In the genomic region with DNA sequence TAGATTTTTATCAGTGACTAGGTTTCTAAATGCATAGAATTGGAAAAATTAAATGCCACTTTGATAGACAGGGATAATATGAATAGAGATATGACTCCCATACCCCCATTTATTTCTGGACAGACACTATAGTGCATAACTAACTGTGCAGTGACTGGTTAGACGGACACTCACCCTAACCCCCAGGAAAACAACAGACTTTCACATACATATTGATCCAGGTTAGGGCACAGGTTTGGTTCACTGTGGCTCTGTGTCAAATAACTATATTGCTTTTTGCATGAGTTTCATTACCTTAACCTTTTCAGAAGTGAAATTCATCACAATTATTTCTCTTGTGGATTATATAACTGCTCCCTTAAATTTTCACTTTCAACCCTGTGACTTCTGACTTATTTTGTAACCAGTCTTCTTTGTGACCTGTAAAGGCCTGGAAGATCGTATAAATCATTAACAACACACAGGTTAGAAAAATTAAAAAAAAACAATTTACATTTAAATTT, we compare ENCODE assay signal across 13 mouse cellular contexts.
DNase-seq lines count a peak whose midpoint lies in the region; ATAC-seq and TF ChIP-seq lines count a peak whose summit lies in the region.
"Had no signal": no experiment of that assay in that cellular context is flagged by ENCODE, and none has a peak within 500 bp of the region (broad histone marks: within the 10 kb centered on the region; RNA-seq: fewer than 3 reads in every experiment).

No protein-coding gene starts in this region.

- no peak for ATAC-seq in hindbrain, embryonic 11.5 days (ENCODE audit: low FRiP score)
- ATAC-seq in midbrain, embryonic 14.5 days (ENCODE audit: low FRiP score, low TSS enrichment), result no peak

- DNase-seq in brain, embryonic 14.5 days (ENCODE audit: low read depth), result peak; percentile 60
- no peak for DNase-seq in embryonic facial prominence, embryonic 10.5 days (ENCODE audit: low spot score)
- no peak for DNase-seq in hindbrain, embryonic 11.5 days (ENCODE audit: low spot score)
- DNase-seq in midbrain, embryonic 14.5 days, result peak; percentile 68
- DNase-seq in layer of hippocampus, postnatal 10 days (ENCODE audit: low spot score in 2 of 2), result no peak
- no peak for DNase-seq in urinary bladder, postnatal 36 days (ENCODE audit: low spot score in 2 of 2)
- no peak for DNase-seq in c-Kit-positive CD71-positive TER-119-positive erythroid progenitor cells, embryonic 14.5 days (ENCODE audit: low spot score)
- DNase-seq: adrenal gland, adult 2 months; gastrocnemius, postnatal 25 days; kidney, postnatal 14 days; thymus, postnatal 4 days had no signal

- no peak overlapping the region for H3K27ac ChIP-seq in embryonic facial prominence, embryonic 10.5 days (replicated peaks)
- peak overlapping the region; percentile 94 for H3K27ac ChIP-seq in hindbrain, embryonic 11.5 days (ENCODE audit: low read depth, low read length)
- peak overlapping the region; percentile 100 for H3K27ac ChIP-seq in midbrain, embryonic 14.5 days (replicated peaks; ENCODE audit: low read depth, low read length)
- H3K27ac ChIP-seq: lung, embryonic 15.5 days had no signal

- H3K4me3 ChIP-seq in embryonic facial prominence, embryonic 10.5 days, result peak overlapping the region; percentile 55
- peak overlapping the region; percentile 70 for H3K4me3 ChIP-seq in hindbrain, embryonic 11.5 days (ENCODE audit: low read depth, low read length)
- H3K4me3 ChIP-seq in midbrain, embryonic 14.5 days (replicated peaks; ENCODE audit: low read depth, low read length), result peak overlapping the region; percentile 94
- H3K4me3 ChIP-seq: lung, embryonic 15.5 days had no signal

- no peak for TF ChIP-seq CTCF in brain, embryonic 14.5 days (IDR thresholded peaks at IDR 0.05; ENCODE audit: borderline replicate concordance, extremely low read depth, insufficient read depth, insufficient read length)

- TF ChIP-seq POLR2A in brain, embryonic 14.5 days (IDR thresholded peaks at IDR 0.05; ENCODE audit: borderline replicate concordance, extremely low read depth, insufficient read depth, insufficient read length, poor library complexity, severe bottlenecking), result no peak

- H3K9me3 ChIP-seq in embryonic facial prominence, embryonic 10.5 days, result no peaks in the 10 kb centered on the region
- H3K9me3 ChIP-seq in hindbrain, embryonic 11.5 days (ENCODE audit: control insufficient read depth, low read length), result no peaks in the 10 kb centered on the region
- H3K9me3 ChIP-seq in midbrain, embryonic 14.5 days (ENCODE audit: control insufficient read depth, low read length), result no peaks in the 10 kb centered on the region
- H3K9me3 ChIP-seq: lung, embryonic 15.5 days had no signal

- no peaks in the 10 kb centered on the region for H3K36me3 ChIP-seq in embryonic facial prominence, embryonic 10.5 days (replicated peaks)
- no peaks in the 10 kb centered on the region for H3K36me3 ChIP-seq in hindbrain, embryonic 11.5 days (ENCODE audit: control insufficient read depth, insufficient read depth, low read length)
- peaks cover 30% of the 10 kb centered on the region for H3K36me3 ChIP-seq in midbrain, embryonic 14.5 days (ENCODE audit: control insufficient read depth, insufficient read depth, low read length)
- H3K36me3 ChIP-seq: lung, embryonic 15.5 days had no signal

- peaks cover 100% of the 10 kb centered on the region for H3K27me3 ChIP-seq in embryonic facial prominence, embryonic 10.5 days (replicated peaks; ENCODE audit: low read depth, poor library complexity, severe bottlenecking)
- H3K27me3 ChIP-seq in hindbrain, embryonic 11.5 days (ENCODE audit: control insufficient read depth, insufficient read depth, low read length), result peaks cover 3% of the 10 kb centered on the region; the same call in 1 of the 2 replicates
- H3K27me3 ChIP-seq in midbrain, embryonic 14.5 days (ENCODE audit: control insufficient read depth, insufficient read depth, low read length), result no peaks in the 10 kb centered on the region
- H3K27me3 ChIP-seq: CH12.LX had no signal

- WGBS in embryonic facial prominence, embryonic 10.5 days, result 38% methylated on average over 2 of the region's 2 CpGs
- 19% methylated on average over 2 of the region's 2 CpGs for WGBS in hindbrain, embryonic 11.5 days
- WGBS in midbrain, embryonic 14.5 days, result 7% methylated on average over 2 of the region's 2 CpGs

- peaks cover 11% of the 10 kb centered on the region; the same call in 1 of the 2 replicates for H3K4me1 ChIP-seq in embryonic facial prominence, embryonic 10.5 days
- H3K4me1 ChIP-seq in hindbrain, embryonic 11.5 days (replicated peaks; ENCODE audit: control insufficient read depth, insufficient read depth, low read length), result peaks cover 3% of the 10 kb centered on the region; the same call in 1 of the 2 replicates
- peaks cover 13% of the 10 kb centered on the region for H3K4me1 ChIP-seq in midbrain, embryonic 14.5 days (ENCODE audit: control insufficient read depth, insufficient read depth, low read length)
- H3K4me1 ChIP-seq: lung, embryonic 15.5 days had no signal

- peak overlapping the region; percentile 71 for H3K4me2 ChIP-seq in hindbrain, embryonic 11.5 days (replicated peaks; ENCODE audit: low read depth, low read length)
- H3K4me2 ChIP-seq in midbrain, embryonic 14.5 days (ENCODE audit: low read length), result peak overlapping the region; percentile 97
- H3K4me2 ChIP-seq: lung, embryonic 15.5 days had no signal

- H3K9ac ChIP-seq in hindbrain, embryonic 11.5 days (ENCODE audit: low read depth, low read length), result peak overlapping the region; percentile 99
- peak overlapping the region; percentile 100 for H3K9ac ChIP-seq in midbrain, embryonic 14.5 days (replicated peaks; ENCODE audit: low read length)
- H3K9ac ChIP-seq: lung, embryonic 15.5 days had no signal

Comparison
In these comparisons a context has a peak if more than half of its experiments do, and no peak if none do; other contexts are left out.
1. DNase-seq: peak in brain, embryonic 14.5 days (single experiment) and midbrain, embryonic 14.5 days (single experiment); none in embryonic facial prominence, embryonic 10.5 days (single experiment), hindbrain, embryonic 11.5 days (single experiment), layer of hippocampus, postnatal 10 days (0 of 2), urinary bladder, postnatal 36 days (0 of 2) and c-Kit-positive CD71-positive TER-119-positive erythroid progenitor cells, embryonic 14.5 days (single experiment).
2. Peak in every context shown above with its lines, with median percentiles within 50 percentile points of each other: H3K4me3 ChIP-seq.